Mouse (Mus musculus) erythroblast, embryonic 14.5 days (primary cell): Measurements from ENCODE around the gene Stmnd1.

ENCODE experiments used
- GATA1 ChIP-seq: IDR thresholded peaks from 2 replicates; pipeline ENCODE4 v1.6.1; 2012; ENCODE audit warnings: low read length, inconsistent platforms, mixed read lengths
- TAL1 ChIP-seq: IDR thresholded peaks from 3 replicates; pipeline ENCODE4 v1.6.1; 2012; ENCODE audit warnings: low read length, inconsistent platforms, mixed read lengths

- TF ChIP-seq GATA1, result no peak
- no peak for TF ChIP-seq TAL1
Measured at GRCm38 (mm10) chr13:46335020-46335419, 61.5 kb downstream of the Stmnd1 start.
